In the genomic region with DNA sequence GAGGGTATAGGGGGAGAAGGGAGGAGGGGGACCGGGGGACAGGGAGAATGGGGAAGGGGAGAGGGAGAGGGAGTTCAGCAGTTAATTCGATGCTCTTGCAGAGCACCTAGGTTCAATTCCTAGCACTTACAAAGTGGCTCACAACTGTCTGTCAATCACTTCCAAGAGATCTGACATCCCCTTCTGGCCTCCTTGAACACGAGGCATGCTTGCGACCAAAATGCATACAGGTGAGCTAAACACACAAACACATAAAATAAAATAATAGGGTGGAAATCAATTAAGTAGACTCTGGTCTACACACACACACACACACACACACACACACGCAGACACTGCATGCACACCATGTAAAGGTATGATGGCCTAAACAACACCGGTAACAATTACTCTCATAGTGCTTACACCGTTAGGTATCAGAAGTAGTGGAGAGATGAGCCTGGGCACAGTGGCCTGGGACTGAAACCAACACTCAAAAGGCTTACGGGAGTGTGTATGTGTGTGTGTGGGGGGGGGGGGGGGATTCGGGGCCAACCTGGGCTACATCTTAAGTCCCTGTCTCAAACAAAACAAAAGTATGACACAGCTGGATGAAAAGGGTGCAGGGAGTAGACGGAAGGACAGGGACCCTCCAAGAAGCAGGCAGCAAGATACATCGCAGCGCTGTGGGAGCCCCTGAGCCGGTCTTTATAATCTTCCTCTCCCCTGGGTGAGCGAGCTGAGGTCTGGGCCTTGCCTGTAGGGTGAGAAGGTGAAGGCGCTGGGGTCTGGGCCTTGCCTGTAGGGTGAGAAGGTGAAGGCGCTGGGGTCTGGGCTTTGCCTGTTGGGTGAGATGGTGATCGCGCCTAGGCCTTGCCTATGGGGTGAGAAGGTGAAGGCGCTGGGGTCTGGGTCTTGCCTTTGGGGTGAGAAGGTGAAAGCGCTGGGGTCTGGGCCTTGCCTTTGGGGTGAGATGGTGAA, we compare ENCODE assay signal across 9 mouse cellular contexts. TPM values are rescaled to one million over a fixed set of nuclear protein-coding genes. Genes with fewer than 3 reads are reported as not detected.
DNase-seq lines count a peak whose midpoint lies in the region; ATAC-seq lines count a peak whose summit lies in the region.
"Had no signal": no experiment of that assay in that cellular context is flagged by ENCODE, and none has a peak within 500 bp of the region (broad histone marks: within the 10 kb centered on the region; RNA-seq: fewer than 3 reads in every experiment).

No protein-coding gene starts in this region.

- no peak for DNase-seq in limb, embryonic 10.5 days (ENCODE audit: low spot score)

- 88% methylated on average over 20 of the region's 20 CpGs for WGBS in limb, embryonic 10.5 days
- 82% methylated on average over 20 of the region's 20 CpGs for WGBS in stomach, embryonic 15.5 days

- H3K4me1 ChIP-seq in megakaryocyte, embryonic 14.5 days, result peaks cover 61% of the 10 kb centered on the region
- peaks cover 3% of the 10 kb centered on the region; the same call in 1 of the 2 replicates for H3K4me1 ChIP-seq in brown adipose tissue, adult 24 weeks (ENCODE audit: control insufficient read depth, insufficient read depth, insufficient read length, low read length)
- H3K4me1 ChIP-seq in limb, embryonic 10.5 days, result peaks cover 28% of the 10 kb centered on the region
- H3K4me1 ChIP-seq in stomach, embryonic 15.5 days, result no peaks in the 10 kb centered on the region

- H3K4me3 ChIP-seq in megakaryocyte, embryonic 14.5 days (replicated peaks), result peak overlapping the region; percentile 95
- H3K4me3 ChIP-seq in brown adipose tissue, adult 24 weeks (ENCODE audit: insufficient read depth, low read depth, low read length), result peak overlapping the region; percentile 12; the same call in 1 of the 2 replicates
- H3K4me3 ChIP-seq in limb, embryonic 10.5 days, result 0 out of 2 replicates have a peak overlapping the region, but pooled peaks have one; percentile 18
- 0 out of 2 replicates have a peak overlapping the region, but pooled peaks have one; percentile 24 for H3K4me3 ChIP-seq in stomach, embryonic 15.5 days (replicated peaks)

- 0 out of 2 replicates have a peak overlapping the region, but pooled peaks have one; percentile 49 for H3K27ac ChIP-seq in brown adipose tissue, adult 24 weeks (replicated peaks; ENCODE audit: low read depth, low read length)
- peak overlapping the region; percentile 70; the same call in 1 of the 2 replicates for H3K27ac ChIP-seq in limb, embryonic 10.5 days
- H3K27ac ChIP-seq in stomach, embryonic 15.5 days, result peak overlapping the region; percentile 28; the same call in 1 of the 2 replicates

- H3K36me3 ChIP-seq in megakaryocyte, embryonic 14.5 days (replicated peaks; ENCODE audit: low read length), result peaks cover 35% of the 10 kb centered on the region
- H3K36me3 ChIP-seq in limb, embryonic 10.5 days, result no peaks in the 10 kb centered on the region
- H3K36me3 ChIP-seq in stomach, embryonic 15.5 days, result no peaks in the 10 kb centered on the region

- H3K27me3 ChIP-seq in megakaryocyte, embryonic 14.5 days (replicated peaks), result no peaks in the 10 kb centered on the region
- H3K27me3 ChIP-seq in limb, embryonic 10.5 days (ENCODE audit: low read depth, poor library complexity, severe bottlenecking), result peaks cover 5% of the 10 kb centered on the region; the same call in 1 of the 2 replicates
- H3K27me3 ChIP-seq in stomach, embryonic 15.5 days (replicated peaks), result no peaks in the 10 kb centered on the region

- peak overlapping the region; percentile 35; the same call in 1 of the 2 replicates for H3K4me2 ChIP-seq in stomach, embryonic 15.5 days

- H3K9ac ChIP-seq in stomach, embryonic 15.5 days, result no peak overlapping the region

- ATAC-seq in megakaryocyte, adult 5-6 weeks (ENCODE audit: poor library complexity, severe bottlenecking), result no peak
- no peak for ATAC-seq in stomach, embryonic 15.5 days (ENCODE audit: insufficient read depth, low FRiP score, low read depth)
- no peak for ATAC-seq in granulocyte monocyte progenitor cell, adult 5-6 weeks (replicated peaks; ENCODE audit: poor library complexity, severe bottlenecking)
- no peak for ATAC-seq in cerebellum, adult (ENCODE audit: insufficient number of reproducible peaks, low FRiP score, low TSS enrichment)

- H3K9me3 ChIP-seq in megakaryocyte, embryonic 14.5 days, result no peaks in the 10 kb centered on the region
- no peaks in the 10 kb centered on the region for H3K9me3 ChIP-seq in limb, embryonic 10.5 days (replicated peaks)
- no peaks in the 10 kb centered on the region for H3K9me3 ChIP-seq in stomach, embryonic 15.5 days

RNA-seq across cellular contexts. Expression of a gene that starts 0.7 kb away (rescaled TPM):
- 71.8 and 93.9 TPM in 2 replicates for polyA plus RNA-seq in megakaryocyte, embryonic 14.5 days (2012; ENCODE audit: insufficient read depth, low replicate concordance)
- total RNA-seq in megakaryocyte, adult 5-6 weeks (2015), result 65.9 and 71.1 TPM in 2 replicates
- 46.6 and 49.2 TPM in 2 replicates for total RNA-seq in megakaryocyte, adult 5-6 weeks (2017)
- polyA plus RNA-seq in brown adipose tissue, adult 24 weeks (2012; ENCODE audit: insufficient read depth, insufficient read length, missing spikeins), result 0.96 and 1.8 TPM in 2 replicates
- polyA plus RNA-seq in limb, embryonic 10.5 days (2016; fragmentation: Nextera tagmentation; extraction: Ambion mirVana), result 0.36 and 0.86 TPM in 2 replicates
- polyA plus RNA-seq in stomach, embryonic 15.5 days (2015; fragmentation: Nextera tagmentation; extraction: Ambion mirVana), result 4.7 and 5.0 TPM in 2 replicates
- total RNA-seq in granulocyte monocyte progenitor cell, adult 5-6 weeks (2014; fragmentation: Nextera tagmentation), result 19.3 and 22.1 TPM in 2 replicates
- 23.5 and 25.9 TPM in 2 replicates for total RNA-seq in granulocyte monocyte progenitor cell, adult 5-6 weeks (2017)

RNA-seq across cellular contexts. Expression of a gene that starts 3.3 kb away (rescaled TPM):
- not detected in 2 replicates for polyA plus RNA-seq in megakaryocyte, embryonic 14.5 days (2012; ENCODE audit: insufficient read depth, low replicate concordance)
- 0.96 TPM in 1 of 2 replicates, not detected in the other for total RNA-seq in megakaryocyte, adult 5-6 weeks (2015)
- not detected in 2 replicates for total RNA-seq in megakaryocyte, adult 5-6 weeks (2017)
- polyA plus RNA-seq in brown adipose tissue, adult 24 weeks (2012; ENCODE audit: insufficient read depth, insufficient read length, missing spikeins), result not detected in 2 replicates
- not detected in 2 replicates for polyA plus RNA-seq in limb, embryonic 10.5 days (2016; fragmentation: Nextera tagmentation; extraction: Ambion mirVana)
- polyA plus RNA-seq in stomach, embryonic 15.5 days (2015; fragmentation: Nextera tagmentation; extraction: Ambion mirVana), result 14.5 and 34.1 TPM in 2 replicates
- total RNA-seq in granulocyte monocyte progenitor cell, adult 5-6 weeks (2014; fragmentation: Nextera tagmentation), result not detected in 2 replicates
- 1.6 and 2.5 TPM in 2 replicates for total RNA-seq in granulocyte monocyte progenitor cell, adult 5-6 weeks (2017)
- total RNA-seq: left cerebral cortex, adult 8-10 months had no signal
- polyA plus RNA-seq: heart, embryonic 14.5 days had no signal

RNA-seq across cellular contexts. Expression of a gene that starts 31.6 kb away (rescaled TPM):
- polyA plus RNA-seq in megakaryocyte, embryonic 14.5 days (2012; ENCODE audit: insufficient read depth, low replicate concordance), result not detected in 2 replicates
- total RNA-seq in megakaryocyte, adult 5-6 weeks (2015), result 2.0 and 3.3 TPM in 2 replicates
- 1.1 and 2.8 TPM in 2 replicates for total RNA-seq in megakaryocyte, adult 5-6 weeks (2017)
- polyA plus RNA-seq in brown adipose tissue, adult 24 weeks (2012; ENCODE audit: insufficient read depth, insufficient read length, missing spikeins), result 0.75 and 1.5 TPM in 2 replicates
- polyA plus RNA-seq in limb, embryonic 10.5 days (2016; fragmentation: Nextera tagmentation; extraction: Ambion mirVana), result 1.7 TPM in 2 replicates
- polyA plus RNA-seq in stomach, embryonic 15.5 days (2015; fragmentation: Nextera tagmentation; extraction: Ambion mirVana), result 6.1 and 7.4 TPM in 2 replicates
- total RNA-seq in granulocyte monocyte progenitor cell, adult 5-6 weeks (2014; fragmentation: Nextera tagmentation), result 2.7 and 3.1 TPM in 2 replicates
- total RNA-seq in granulocyte monocyte progenitor cell, adult 5-6 weeks (2017), result 0.21 and 1.6 TPM in 2 replicates

RNA-seq across cellular contexts. Expression of a gene that starts 47.2 kb away (rescaled TPM):
- polyA plus RNA-seq in megakaryocyte, embryonic 14.5 days (2012; ENCODE audit: insufficient read depth, low replicate concordance), result 2.2 and 17.4 TPM in 2 replicates
- total RNA-seq in megakaryocyte, adult 5-6 weeks (2015), result 74.6 and 82.8 TPM in 2 replicates
- total RNA-seq in megakaryocyte, adult 5-6 weeks (2017), result 241 and 246 TPM in 2 replicates
- polyA plus RNA-seq in brown adipose tissue, adult 24 weeks (2012; ENCODE audit: insufficient read depth, insufficient read length, missing spikeins), result 0.44 TPM in 1 of 2 replicates, not detected in the other
- 0.09 and 0.18 TPM in 2 replicates for polyA plus RNA-seq in limb, embryonic 10.5 days (2016; fragmentation: Nextera tagmentation; extraction: Ambion mirVana)
- polyA plus RNA-seq in stomach, embryonic 15.5 days (2015; fragmentation: Nextera tagmentation; extraction: Ambion mirVana), result 0.64 and 1.0 TPM in 2 replicates
- total RNA-seq in granulocyte monocyte progenitor cell, adult 5-6 weeks (2014; fragmentation: Nextera tagmentation), result 123 and 159 TPM in 2 replicates
- 293 and 356 TPM in 2 replicates for total RNA-seq in granulocyte monocyte progenitor cell, adult 5-6 weeks (2017)

RNA-seq across cellular contexts. Expression of a gene that starts 48.2 kb away (rescaled TPM):
- polyA plus RNA-seq in megakaryocyte, embryonic 14.5 days (2012; ENCODE audit: insufficient read depth, low replicate concordance), result 6.8 and 18.0 TPM in 2 replicates
- 107 and 108 TPM in 2 replicates for total RNA-seq in megakaryocyte, adult 5-6 weeks (2015)
- total RNA-seq in megakaryocyte, adult 5-6 weeks (2017), result 85.9 and 105 TPM in 2 replicates
- not detected in 2 replicates for polyA plus RNA-seq in brown adipose tissue, adult 24 weeks (2012; ENCODE audit: insufficient read depth, insufficient read length, missing spikeins)
- polyA plus RNA-seq in limb, embryonic 10.5 days (2016; fragmentation: Nextera tagmentation; extraction: Ambion mirVana), result 215 and 219 TPM in 2 replicates
- polyA plus RNA-seq in stomach, embryonic 15.5 days (2015; fragmentation: Nextera tagmentation; extraction: Ambion mirVana), result 93.5 and 101 TPM in 2 replicates
- 26.2 and 29.2 TPM in 2 replicates for total RNA-seq in granulocyte monocyte progenitor cell, adult 5-6 weeks (2014; fragmentation: Nextera tagmentation)
- 65.0 and 67.4 TPM in 2 replicates for total RNA-seq in granulocyte monocyte progenitor cell, adult 5-6 weeks (2017)

Comparison
In these comparisons a context has a peak if more than half of its experiments do, and no peak if none do; other contexts are left out.
1. H3K4me3 ChIP-seq: peak in every context shown above with its lines; median percentile 95 in megakaryocyte, embryonic 14.5 days; 24 in stomach, embryonic 15.5 days; 18 in limb, embryonic 10.5 days; 12 in brown adipose tissue, adult 24 weeks.
2. RNA of a gene that starts 0.7 kb away (polyA plus RNA-seq): 71.8 to 93.9 TPM in megakaryocyte, embryonic 14.5 days; 4.7 to 5.0 TPM in stomach, embryonic 15.5 days, 0.96 to 1.8 TPM in brown adipose tissue, adult 24 weeks and 0.36 to 0.86 TPM in limb, embryonic 10.5 days; every median in the first group is over 10 times any median in the second.
3. RNA of a gene that starts 3.3 kb away (polyA plus RNA-seq): 14.5 to 34.1 TPM in stomach, embryonic 15.5 days; not detected in megakaryocyte, embryonic 14.5 days, not detected in brown adipose tissue, adult 24 weeks and not detected in limb, embryonic 10.5 days; every median in the first group is over 10 times any median in the second.
4. Peak in every context shown above with its lines, with median percentiles within 50 percentile points of each other: H3K27ac ChIP-seq.